Mouse (Mus musculus) urinary bladder, postnatal 4 days (tissue): Measurements from ENCODE around the gene Usp43.

ENCODE experiments used
- DNase-seq, 2 experiments: peaks; one replicate each; pipeline ENCODE4 v3.0.0; 2021 to 2022; ENCODE audit warnings: low spot score in 2 of 2

Usp43 gene

GRCm38 (mm10) chr11:67897064-67897560, 24.8 kb downstream of the Usp43 start:
- peak; percentile 60 to 61 for DNase-seq

- no peak for DNase-seq
These were observed 26.3 kb downstream of the Usp43 start for GRCm38 (mm10) chr11:67895641-67896040.

GRCm38 (mm10) chr11:67888521-67888920, 33.4 kb downstream of the Usp43 start:
- no peak for DNase-seq

- no peak for DNase-seq
These were observed 36.0 kb downstream of the Usp43 start for GRCm38 (mm10) chr11:67885921-67886320.

DNA sequence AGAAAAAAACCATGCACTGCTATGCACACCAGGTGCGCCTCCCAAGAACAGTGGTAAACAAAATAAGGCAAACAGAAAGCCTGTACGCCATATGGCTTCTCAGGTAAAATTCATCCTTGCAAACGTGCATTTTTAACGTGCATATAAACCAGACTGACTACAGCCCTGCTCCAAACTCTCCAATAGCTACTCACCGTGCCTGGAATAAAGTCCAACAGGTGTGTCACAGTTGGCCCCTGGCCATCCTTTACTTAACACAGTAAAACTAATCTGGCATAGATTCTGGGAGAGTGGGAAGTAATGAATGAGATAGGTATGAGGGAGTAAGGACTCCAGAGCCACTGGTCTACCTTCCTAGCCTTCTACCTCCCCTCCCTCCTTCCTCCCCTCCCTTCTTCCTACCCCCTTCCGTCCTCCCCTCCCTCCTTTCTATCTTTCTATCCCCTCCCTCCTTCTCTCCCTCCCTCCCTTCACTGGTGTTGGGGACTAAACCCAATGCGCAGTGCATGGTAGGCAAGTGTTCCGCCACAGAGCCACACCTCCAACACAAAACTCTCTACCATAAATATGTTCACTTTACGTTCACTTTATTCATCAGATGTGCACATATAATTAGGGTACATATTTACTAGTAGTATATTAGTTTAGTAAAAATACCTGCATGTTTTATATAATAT, 56.3 kb downstream of the Usp43 start:
- DNase-seq = no peak

- no peak for DNase-seq
These were observed 56.9 kb downstream of the Usp43 start for GRCm38 (mm10) chr11:67865100-67865499.

DNA sequence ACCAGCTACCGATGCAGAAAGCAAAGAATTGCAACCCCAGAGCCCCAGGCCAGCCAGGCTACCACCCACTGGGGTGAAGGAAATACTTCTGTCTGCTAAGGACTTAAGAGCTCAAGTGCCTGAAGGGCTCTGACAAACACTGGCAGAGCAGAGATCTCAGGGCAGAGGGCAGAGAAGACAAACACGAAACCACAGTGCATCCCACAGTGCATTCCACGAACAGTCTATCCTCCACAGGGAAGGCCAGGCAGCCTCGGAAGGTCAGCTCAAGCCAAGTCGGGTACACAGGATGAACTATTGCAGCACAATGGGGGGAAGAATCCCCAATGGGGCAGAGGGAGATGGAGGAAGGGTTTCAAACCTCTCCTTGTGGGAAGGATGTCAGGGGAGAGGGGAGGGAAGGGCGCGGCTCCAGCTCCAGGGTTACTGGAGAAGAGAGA, 60.5 kb downstream of the Usp43 start:
- peak in 1 of 2 experiments; percentile 55 for DNase-seq

DNA sequence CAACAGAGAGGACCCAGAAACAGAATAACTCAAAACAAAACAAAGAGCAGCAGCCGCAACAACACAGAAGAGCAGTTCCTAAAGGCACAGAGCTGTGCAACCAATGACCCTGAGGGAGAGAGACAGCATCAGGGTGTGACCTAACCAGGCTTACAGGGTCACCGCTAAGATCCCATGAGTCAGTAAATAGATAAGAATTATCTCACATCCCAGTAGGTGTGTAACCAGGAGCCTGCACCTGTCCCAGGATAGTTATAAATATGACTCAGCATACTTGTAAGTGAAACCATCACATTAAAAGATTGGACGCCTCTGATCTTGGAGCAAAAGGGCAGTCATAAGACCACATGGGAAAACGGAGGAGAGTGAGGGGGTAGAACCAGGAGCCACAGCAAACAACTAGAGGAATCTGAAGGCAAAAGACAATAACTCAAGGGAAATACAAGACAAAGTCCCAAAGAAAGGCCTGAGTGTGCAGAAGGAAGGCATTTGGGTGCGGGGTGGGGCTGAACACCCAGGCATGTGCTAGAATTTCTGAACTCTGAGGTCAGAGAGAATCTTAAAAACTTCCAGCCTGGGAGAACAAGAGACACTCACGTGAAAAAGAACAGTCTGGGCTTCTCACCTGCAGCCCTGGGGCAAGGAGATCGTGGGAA, 61.1 kb downstream of the Usp43 start:
- no peak for DNase-seq

- DNase-seq = peak in 1 of 2 experiments; percentile 35
These were observed 63.4 kb downstream of the Usp43 start for GRCm38 (mm10) chr11:67858518-67858917.

DNA sequence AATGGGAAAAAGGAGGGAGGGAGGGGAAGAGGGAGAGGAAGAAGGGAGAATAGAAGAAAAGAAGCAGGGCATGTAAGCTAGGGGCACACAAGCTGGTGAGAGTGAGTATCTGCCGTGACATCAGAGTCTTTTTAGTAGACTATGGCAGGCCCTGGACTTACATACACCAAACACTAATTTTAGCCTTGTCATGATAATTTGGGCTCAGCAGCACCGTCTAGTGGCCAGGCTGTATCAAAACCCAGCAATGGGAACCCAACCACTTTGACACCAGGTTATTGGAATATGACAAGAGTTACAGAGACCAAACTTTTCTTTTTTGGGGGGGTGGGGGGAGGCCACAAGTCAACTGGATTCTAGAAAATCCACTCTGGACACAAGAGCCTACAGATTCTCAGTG, 66.9 kb downstream of the Usp43 start:
- peak in 1 of 2 experiments; percentile 56 for DNase-seq

DNA sequence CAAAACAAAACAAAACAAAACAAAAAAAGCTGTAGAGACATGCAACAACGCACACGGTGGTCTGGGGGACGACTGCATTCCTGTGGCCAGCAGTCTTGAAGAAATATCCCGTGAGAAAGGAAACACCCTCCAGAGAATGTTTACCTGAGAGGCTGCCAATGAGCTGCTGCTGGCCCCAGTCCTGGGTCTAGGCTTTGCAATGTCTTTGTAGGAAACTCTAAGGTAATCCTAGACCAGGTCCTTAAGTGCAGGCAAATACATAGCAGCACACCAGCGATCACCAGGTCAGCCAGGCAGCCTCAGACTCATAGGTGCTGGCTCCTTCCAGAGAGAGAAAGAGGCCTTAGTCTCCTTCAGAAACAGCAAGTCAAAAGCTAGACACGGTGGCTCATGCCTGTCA, 68.0 kb downstream of the Usp43 start:
- peak in 1 of 2 experiments; percentile 30 for DNase-seq

GRCm38 (mm10) chr11:67851770-67852169, 70.2 kb downstream of the Usp43 start:
- DNase-seq = peak in 1 of 2 experiments; percentile 25

DNA sequence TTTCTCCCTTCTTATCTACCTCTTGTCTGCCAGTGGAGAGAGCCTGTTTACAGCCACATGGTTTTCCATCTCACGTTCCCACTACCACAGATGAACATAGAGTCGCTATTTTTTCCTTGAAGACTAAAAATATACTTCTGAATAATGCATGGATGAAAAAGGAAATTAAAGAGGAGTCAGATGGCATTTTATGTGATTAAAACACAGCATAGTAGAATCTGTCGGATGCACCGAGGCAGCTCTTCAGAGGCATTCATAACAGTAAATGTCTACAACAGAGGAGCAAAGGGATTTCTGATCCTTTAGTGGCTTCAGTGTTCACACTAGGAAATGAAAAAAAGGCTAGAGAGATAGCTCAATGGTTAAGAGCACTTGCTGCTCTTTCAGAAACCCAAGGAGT, 76.8 kb downstream of the Usp43 start:
- DNase-seq = no peak

DNA sequence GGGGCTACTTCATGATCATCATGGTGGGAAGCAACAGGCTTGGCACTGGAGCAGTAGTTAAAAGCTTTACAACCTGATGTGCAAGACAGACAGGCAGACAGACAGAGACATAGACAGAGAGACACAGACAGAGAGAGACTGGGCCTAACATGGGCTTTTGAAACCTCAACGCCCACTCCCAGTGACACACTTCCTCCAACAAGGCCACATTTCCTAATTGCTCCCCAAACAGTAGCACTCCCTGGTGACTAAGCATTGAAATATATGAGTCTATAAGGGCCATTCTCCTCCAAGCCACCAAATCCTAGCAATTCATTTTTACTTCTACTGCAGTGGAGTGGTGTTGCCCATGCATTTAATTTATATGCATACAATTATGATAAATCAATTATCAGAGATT, 82.1 kb downstream of the Usp43 start:
- DNase-seq = no peak

DNA sequence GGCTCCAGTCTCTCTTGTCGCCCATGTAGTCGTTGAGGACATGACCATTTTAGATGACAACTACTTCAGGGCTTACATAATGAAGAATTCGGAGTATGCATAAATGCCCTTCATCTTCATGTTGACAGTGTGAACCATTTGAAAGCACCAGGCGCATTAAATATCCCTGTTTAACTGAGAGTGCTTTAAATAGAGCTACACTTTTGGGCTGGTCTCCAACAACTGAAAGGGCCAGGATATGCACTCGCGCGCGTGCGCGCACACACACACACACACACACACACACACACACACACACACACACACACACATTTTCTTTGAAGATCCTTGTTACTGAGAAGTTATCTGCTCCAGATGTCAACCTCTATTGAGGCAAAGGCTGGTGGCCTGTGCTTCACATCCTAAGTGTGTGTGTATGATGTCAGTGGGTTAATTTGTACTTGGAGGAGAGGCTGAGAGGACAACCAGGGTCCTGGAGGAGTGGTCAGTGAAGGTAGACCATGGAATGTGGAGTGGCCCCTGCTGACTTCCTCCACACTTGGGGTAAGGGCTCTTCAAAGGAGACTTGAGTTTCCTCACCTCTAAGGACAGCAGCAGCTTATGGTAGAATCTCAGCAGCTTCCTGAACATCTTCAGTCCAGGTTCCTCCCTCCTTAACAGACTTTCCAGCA, 86.4 kb downstream of the Usp43 start:
- no peak for DNase-seq

DNA sequence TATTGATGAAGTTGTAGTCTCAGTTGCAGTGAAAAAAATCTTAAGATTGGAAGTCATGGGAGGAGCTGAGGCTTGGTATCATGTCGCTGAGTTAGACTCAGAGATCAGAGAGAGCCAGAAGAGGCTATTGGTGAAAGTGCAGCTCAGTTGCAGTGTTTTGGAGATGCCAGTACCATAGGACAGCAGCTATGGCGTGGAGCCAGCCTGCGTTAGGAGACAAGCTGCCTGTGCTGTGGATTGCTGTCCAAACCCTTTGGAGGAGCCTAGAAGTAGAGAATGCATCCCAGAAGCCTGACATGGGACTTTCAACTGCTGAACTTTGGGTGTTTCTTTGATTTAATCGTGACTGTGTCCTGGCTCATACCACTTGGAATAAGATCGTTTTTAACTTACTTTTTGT, 90.1 kb downstream of the Usp43 start:
- DNase-seq = no peak

DNA sequence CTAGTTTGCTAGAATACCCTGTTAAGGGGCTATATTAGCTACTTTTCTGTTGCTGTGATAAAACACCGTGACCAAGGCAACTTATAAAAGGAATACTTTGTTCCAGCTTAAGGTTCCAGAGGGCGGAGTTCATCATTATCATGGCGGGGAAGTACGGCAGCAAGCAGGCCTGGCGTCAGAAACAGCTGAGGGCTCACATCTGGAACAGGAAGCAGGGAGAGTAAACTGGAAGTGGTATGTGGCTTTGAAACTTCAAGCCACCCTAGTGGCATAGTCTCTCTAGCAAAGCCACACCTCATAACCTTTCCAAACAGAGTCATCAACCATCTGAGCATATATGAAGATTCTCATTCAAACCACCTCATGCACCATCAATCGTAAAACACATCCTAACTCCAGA, 92.4 kb downstream of the Usp43 start:
- DNase-seq = no peak

DNA sequence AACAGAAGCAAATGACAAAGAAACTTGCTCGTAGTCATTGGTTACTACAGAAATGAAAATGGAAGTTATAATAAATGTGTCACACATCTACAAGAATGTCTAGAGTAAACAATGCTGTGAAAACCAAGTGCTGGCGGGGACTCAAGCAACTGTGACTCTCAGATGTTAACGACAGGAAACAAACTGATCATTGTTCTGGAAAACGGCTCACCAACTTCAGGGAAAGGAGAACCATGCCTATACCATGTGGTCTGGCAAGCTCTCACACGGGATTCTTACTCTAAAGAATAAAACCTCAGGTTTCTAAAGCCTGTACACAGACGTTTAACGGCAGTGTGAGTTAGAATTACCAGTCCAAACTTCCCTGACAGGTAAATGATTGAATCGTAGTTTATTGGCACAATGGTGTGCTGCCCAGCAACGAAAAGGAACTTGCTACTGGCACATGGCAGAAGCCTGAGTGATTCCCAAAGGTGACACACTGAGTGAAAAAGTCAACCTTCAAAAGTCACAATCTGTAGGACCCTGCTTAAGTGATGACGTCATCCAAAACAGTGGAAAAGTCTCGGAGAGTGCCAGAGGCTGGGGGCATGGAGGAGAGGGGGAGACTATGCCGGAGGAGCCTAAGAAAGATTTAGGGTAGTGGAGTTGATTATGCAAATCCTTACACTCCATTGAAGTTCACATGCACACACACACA, 93.4 kb downstream of the Usp43 start:
- DNase-seq = no peak

DNA sequence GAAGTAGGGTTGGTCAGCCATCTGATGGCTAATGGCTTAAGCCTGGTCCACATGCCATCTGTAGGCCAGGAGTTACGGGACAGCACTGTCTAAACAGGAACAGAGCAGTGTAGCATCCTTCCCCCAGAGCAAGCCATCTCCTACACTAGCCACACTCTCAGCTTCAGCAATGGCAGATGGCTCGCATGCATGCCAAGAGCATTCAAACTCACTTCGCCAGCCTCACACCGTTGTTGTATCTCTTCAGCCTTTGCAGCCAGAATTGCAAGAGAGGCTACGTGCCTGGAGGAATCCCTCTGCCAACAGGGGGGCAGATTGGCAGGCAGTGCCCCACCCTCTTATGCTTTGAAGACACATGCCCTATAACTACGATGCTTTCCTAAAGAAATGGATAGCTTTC, 100.4 kb downstream of the Usp43 start:
- DNase-seq = no peak

DNA sequence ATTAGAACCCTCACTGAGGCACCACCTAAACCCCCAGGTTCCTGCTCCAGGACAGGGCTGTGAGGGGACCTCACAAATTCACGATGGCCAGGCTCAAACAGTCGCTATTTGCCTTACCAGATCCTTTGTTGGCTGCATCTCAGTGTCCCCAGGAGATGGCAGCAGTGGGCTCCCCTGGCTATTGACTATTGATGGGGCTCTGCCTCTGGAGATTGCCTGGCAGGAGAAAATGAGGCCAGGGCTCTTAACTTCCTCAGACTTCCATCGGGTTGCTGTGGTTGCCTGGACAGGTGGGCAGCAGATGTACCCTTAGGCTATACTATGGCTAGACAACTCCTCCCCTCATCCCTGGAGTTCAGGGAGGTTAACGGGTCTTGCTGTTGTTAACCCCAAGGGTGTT, 101.7 kb downstream of the Usp43 start:
- peak in 1 of 2 experiments; percentile 23 for DNase-seq

DNA sequence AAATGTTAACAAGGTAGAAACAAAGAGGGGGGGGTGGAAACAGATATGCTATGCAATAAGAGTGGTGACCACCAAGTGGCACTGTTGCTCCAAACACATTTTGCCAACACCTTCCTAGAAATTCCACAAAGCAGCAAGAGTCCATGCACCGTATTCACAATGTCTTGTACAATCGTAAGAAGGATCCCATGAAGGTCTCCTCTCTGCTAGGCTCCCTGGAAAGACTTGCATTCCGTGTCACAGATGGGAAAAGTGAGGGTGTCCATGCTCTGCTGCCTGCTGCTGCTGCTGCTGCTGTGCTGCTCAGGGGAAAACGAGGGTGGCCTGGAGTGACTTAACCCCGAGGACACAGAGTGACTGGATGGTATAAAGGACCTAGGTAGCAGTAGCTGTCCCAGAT, 102.3 kb downstream of the Usp43 start:
- no peak for DNase-seq

DNA sequence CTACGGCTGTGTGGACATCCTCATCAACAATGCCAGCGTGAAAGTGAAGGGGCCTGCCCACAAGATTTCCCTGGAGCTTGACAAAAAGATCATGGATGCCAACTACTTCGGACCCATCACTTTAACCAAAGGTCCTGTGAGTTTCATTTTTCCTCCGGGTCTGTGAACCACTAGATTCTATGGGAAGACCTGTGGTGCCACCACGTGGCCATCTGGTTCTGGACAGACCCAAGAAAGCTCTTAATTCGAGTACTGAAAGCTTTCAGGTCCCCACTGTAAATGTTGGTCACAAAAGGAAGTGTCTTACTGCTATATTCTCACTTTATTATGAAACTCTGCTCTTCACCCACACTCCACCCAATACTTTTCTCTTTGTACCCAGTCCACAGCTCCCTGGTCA, 110.4 kb downstream of the Usp43 start:
- DNase-seq = no peak
